Mouse (Mus musculus) B cell, adult 2 months (primary cell): Measurements from ENCODE around the gene Prkn.

Source experiments
- DNase-seq, 2 experiments: peaks; one replicate each; pipeline ENCODE4 v3.0.0; 2022

Prkn gene

GRCm38 (mm10) chr17:11023371-11023770 lies 183.2 kb downstream of the Prkn start:
- DNase-seq = no peak

GRCm38 (mm10) chr17:11029348-11029747 lies 189.2 kb downstream of the Prkn start:
- no peak for DNase-seq

DNA sequence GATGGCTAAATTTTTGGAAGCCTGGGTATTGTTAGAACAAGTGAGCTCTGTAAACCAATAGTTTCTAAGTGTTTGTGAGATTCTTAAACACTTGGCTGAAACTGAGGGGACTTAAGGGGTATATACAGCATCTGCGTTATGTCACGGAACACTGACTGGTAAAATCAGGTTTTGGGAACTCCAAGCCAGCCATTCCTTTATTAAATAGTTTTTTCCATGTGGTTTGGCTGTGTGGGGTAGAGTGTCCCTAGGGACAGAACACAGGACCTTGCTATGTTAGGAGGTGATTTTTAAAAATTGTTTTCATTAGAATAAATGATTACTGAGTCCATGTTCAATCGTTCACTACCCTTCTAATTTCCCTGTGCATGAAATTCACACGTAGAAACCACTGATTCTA lies 190.8 kb downstream of the Prkn start:
- DNase-seq = no peak

DNA sequence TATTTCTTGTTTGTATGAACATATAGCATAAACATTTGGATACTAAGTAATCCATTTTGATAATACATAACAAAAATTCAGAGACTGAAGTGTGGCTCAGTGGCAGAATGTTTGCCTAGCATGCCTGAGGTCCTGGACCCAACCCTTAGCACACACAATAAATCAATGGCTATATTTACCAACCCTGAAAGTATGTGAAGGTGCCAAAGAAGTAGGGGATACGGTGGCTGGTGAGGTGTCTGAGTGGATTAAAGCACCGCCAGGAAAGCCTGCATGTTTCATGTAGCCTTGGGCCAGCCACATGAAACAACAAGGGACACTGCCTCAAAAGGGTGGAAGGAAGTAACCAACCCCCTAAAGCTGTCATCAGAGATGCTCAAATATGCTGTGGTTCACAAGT lies 192.2 kb downstream of the Prkn start:
- DNase-seq = no peak

- DNase-seq = no peak
These were observed 193.4 kb downstream of the Prkn start for GRCm38 (mm10) chr17:11033594-11033993.

DNA sequence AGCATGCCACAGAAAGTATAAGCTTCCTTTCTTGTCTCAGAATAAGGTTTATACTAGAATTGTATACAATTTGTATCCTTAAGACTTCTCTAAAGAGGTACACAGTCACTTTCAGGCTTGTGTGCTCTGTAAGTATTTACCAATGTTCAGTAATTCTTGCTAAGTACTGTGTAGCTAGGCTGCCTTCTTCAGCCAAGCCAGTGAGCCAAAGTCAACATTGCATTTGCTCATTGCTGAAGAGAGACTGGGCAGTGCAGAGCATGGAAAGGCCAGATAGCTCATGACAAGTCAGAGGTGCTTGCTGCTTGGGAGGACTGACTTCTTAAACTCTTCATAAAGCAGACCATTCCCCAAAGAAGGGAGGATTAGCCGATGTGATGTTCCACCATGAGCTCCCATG lies 198.1 kb downstream of the Prkn start:
- DNase-seq = no peak

- DNase-seq = no peak
These were observed 218.8 kb downstream of the Prkn start for GRCm38 (mm10) chr17:11058986-11059385.

- DNase-seq = no peak
These were observed 227.0 kb downstream of the Prkn start for GRCm38 (mm10) chr17:11067076-11067703.

GRCm38 (mm10) chr17:11067704-11068475 lies 227.7 kb downstream of the Prkn start:
- no peak for DNase-seq

DNA sequence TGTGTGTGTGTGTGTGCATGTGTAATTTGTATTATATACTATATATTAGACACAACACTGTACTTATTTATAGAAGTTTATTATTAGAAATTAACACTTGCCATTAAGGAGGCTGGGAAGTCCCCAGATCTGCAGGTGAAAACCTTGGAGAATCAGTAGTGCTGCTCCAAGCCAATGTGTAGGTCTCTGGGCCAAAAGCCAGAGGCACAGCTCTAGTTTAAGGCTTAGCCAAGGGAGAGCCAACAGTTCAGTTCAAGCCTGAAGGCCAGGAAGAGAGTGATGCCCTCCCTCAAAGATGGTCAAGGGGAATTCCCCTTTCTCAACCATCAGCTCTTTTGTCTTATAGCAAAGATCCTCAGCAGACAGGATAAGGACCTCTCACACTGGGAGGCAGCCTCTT lies 230.8 kb downstream of the Prkn start:
- DNase-seq = no peak

- no peak for DNase-seq
These were observed 236.2 kb downstream of the Prkn start for GRCm38 (mm10) chr17:11076319-11076903.

- DNase-seq = no peak
These were observed 246.3 kb downstream of the Prkn start for GRCm38 (mm10) chr17:11086492-11086891.

DNA sequence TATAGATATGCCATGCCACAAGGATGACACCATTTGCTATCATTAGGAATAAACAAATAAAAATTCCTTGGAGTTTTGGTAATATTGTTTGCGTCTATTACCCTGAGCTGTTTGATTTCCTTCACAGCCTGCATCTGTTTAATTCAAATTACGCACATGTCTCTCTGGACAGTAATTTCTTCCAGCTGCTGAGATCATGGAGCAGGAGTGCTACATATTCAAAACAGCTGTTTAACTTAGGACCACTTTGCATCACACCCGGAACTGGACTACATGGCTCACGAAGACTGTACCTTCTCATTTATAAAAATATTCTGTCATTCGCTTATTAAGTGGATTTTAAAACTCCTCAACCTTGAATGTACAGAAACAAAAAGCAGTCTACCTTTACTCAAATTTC lies 246.9 kb downstream of the Prkn start:
- no peak for DNase-seq

DNA sequence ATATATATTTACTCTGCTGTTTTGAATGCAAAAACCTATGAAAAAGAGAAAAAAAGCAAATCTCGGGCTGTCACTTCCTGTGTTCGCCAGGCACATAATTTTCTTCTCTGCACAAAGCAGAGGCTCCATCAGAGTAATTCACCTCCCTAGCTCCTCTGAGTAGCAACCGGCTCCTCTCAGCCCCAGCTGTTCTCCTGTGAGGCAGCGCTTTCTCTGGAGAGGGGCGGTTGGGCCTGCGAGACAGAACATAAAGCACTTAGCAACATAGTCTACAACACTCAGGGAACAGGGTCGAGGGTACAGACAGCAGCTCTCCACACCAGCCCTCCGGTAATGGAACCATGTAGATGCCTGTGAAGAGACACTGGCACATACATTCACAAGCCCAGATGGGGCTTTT lies 247.6 kb downstream of the Prkn start:
- DNase-seq = no peak

GRCm38 (mm10) chr17:11089361-11089760 lies 249.2 kb downstream of the Prkn start:
- DNase-seq = no peak

DNA sequence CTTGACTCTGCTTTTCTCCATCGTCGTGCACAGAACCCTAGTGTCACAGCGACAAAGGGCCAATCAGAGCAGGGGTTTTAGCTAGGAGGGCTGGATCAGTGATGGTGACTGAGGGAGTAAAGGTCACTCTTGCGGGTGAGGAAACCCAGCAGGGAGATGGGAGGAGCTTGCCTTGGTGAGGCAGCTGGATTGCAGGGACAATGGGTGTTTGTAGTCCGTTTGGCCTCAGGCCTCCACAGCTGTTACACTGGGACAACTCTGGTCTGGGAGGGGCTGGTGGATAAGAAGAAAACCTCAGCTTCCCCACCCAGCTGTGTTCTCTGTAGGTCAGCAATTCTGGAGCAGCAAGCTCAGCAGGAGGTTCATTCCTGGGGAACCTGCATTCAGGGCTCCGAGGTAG lies 252.7 kb downstream of the Prkn start:
- DNase-seq = no peak

- DNase-seq = no peak
These were observed 253.1 kb downstream of the Prkn start for GRCm38 (mm10) chr17:11093321-11093720.

GRCm38 (mm10) chr17:11107007-11107406 lies 266.8 kb downstream of the Prkn start:
- DNase-seq = no peak

DNA sequence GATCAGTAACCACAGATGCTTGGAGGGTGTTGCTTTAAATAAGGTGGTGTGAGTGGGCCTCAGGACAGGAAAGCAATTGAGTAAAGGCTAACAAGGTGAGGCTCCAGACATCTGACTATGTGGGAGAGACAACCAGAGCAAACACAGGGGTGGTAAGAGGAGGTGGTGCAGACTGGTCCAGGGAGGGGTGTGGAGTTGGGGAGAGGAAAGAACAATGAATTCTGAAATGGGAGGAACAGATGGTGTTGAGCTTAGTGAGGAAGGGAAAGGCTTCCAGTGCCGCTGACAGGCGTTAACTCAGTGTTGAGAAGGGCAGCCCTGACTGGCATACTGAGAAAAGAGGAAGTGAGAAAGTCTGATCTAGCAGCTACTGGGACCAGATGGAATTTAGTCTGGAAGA lies 267.7 kb downstream of the Prkn start:
- no peak for DNase-seq

DNA sequence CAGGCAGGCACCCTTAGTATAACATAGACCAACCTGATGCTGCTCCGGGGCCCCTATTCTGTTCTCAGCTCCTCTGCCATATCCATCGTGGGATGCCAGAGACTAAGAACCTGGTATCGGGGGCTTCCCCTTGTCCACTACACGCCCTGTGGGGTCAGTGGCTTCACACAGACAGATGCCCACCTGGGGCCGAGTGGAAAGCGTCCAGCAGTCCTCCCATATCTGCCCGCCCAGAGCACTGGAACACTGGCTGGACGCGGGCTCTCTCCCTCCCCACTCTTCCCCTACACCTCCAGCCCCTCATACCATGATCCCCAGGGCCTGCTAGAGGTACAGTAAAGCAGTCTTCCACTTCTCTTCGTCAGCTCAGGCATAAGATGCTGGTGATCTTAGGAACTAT lies 277.3 kb downstream of the Prkn start:
- DNase-seq = no peak

DNA sequence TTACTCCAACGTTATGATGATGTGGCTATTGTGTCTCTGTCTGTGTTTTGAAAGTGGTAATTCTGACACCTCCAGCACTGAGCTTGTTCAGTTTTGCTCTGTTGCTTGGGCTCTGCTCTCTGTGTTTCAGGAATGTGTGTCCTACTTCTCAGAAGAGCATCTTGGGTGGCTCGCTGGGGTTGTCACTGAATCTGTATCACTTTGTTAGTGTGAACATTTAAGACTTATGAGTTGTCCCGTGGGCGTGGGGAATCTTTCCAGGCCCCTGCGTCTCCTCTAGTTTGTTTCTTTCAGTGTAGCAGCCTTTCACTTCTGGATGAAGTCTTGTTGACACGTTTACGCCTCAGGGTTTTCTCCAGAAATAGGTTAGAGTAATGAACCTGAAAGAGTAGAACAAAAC lies 283.9 kb downstream of the Prkn start:
- DNase-seq = no peak

DNA sequence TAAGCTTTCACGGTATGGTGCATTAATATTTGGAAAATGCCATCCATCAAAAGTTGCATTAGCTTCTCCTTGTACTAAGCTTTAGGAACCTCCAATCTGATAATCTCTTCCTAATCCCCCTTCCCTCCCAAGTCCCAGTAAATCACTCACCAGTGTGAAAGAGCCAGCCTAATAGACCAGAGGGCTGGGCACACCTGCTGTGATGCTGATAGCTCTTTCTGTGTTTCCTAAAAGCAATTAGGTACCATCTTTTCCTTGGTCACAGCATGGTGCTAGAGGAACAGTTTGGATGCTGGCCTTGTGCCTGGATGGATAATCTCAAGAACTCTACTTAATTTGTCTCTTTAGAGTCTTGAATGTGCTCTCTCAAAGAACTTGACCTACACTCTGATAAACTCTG lies 287.0 kb downstream of the Prkn start:
- DNase-seq = no peak

DNA sequence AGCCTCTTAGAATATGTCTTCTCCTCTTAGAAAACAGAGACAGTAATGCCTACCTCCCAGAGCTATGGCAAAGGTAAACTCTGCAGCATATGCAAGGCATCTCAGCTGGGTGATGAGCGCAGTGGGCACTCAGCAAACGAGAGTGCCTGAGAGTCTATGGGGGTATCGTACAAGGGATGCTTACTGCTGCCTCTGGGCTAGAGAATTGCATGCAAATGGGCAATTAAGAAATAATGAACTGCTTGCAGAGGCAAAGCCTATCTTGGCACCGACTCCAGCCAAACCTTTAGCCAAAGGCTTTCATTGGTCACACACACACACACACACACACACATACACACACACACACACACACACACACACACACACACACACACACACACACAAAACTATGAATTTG lies 290.7 kb downstream of the Prkn start:
- no peak for DNase-seq

- DNase-seq = no peak
These were observed 302.1 kb downstream of the Prkn start for GRCm38 (mm10) chr17:11142321-11142720.
